Mouse (Mus musculus) midbrain, postnatal 0 days (tissue): ENCODE results near the gene Kmt2d. TPM values are rescaled to one million over a fixed set of nuclear protein-coding genes. Genes with fewer than 3 reads are reported as not detected.

Source experiments
- ATAC-seq: fragments of 200-750 bp; cut with Nextera tagmentation; 2 replicates; pipeline ENCODE4 v1.8.0; 2017; ENCODE audit warnings: moderate number of reproducible peaks, mild to moderate bottlenecking, moderate TSS enrichment, moderate library complexity; ENCODE audit not compliant: low FRiP score
- DNase-seq: peaks from one replicate; pipeline ENCODE4 v3.0.0-alpha.2; 2015; ENCODE audit warnings: low spot score
- H3K27ac ChIP-seq: fragments of 300-500 bp; sonication (generic); 2 replicates; pipeline ENCODE4 v1.5.1; 2014; ENCODE audit warnings: low read depth, mild to moderate bottlenecking, low read length, mixed read lengths
- H3K27me3 ChIP-seq: fragments of 300-500 bp; sonication (generic); 2 replicates; pipeline ENCODE4 v1.6.1; 2014; ENCODE audit warnings: low read length, control low read depth, mixed read lengths; ENCODE audit not compliant: insufficient read depth
- H3K36me3 ChIP-seq: fragments of 300-500 bp; sonication (generic); 2 replicates; pipeline ENCODE4 v1.6.1; 2014; ENCODE audit warnings: low read length, control low read depth, mixed read lengths; ENCODE audit not compliant: insufficient read depth
- H3K4me1 ChIP-seq: fragments of 300-500 bp; sonication (generic); 2 replicates; pipeline ENCODE4 v1.6.1; 2014; ENCODE audit warnings: mild to moderate bottlenecking, control low read depth, antibody characterized with exemption, low read length, mixed read lengths; ENCODE audit not compliant: insufficient read depth
- H3K4me2 ChIP-seq: fragments of 300-500 bp; sonication (generic); 2 replicates; pipeline ENCODE4 v1.6.1; 2014; ENCODE audit warnings: low read depth, mild to moderate bottlenecking, low read length, mixed read lengths; ENCODE audit not compliant: poor library complexity, severe bottlenecking
- H3K4me3 ChIP-seq: fragments of 300-500 bp; sonication (generic); 2 replicates; pipeline ENCODE4 v1.5.1; 2014; ENCODE audit warnings: low read depth, mild to moderate bottlenecking, low read length, moderate library complexity
- H3K9ac ChIP-seq: fragments of 300-500 bp; sonication (generic); replicated peaks from 2 replicates; pipeline ENCODE4 v1.6.1; 2014; ENCODE audit warnings: mild to moderate bottlenecking, low read length, moderate library complexity, mixed read lengths; ENCODE audit not compliant: poor library complexity, severe bottlenecking
- H3K9me3 ChIP-seq: fragments of 300-500 bp; sonication (generic); 2 replicates; pipeline ENCODE4 v1.6.1; 2016; ENCODE audit warnings: low read length, control low read depth
- CTCF ChIP-seq: IDR thresholded peaks from 2 replicates; pipeline ENCODE4 v1.5.1; 2016; ENCODE audit warnings: antibody characterized with exemption, mild to moderate bottlenecking
- WGBS: fragments of 180-500 bp; shearing (Covaris S2); extraction: QIAGEN DNeasy Blood & Tissue Kit; methylation state at CpG from one replicate; pipeline ENCODE4 v1.1.7; 2014; 5-methylcytosine and 5-hydroxymethylcytosine counted together
- polyA plus RNA-seq: library from polyadenylated mRNA; unstranded; fragments of >200 nt; fragmentation: Nextera tagmentation; extraction: Ambion mirVana; gene quantifications from 2 replicates; pipeline ENCODE4 v1.2.1, GENCODE M21; 2015
- total RNA-seq: library from RNA; depleted of rRNA; stranded (reverse); fragments of >200 nt; gene quantifications from 2 replicates; pipeline ENCODE4 v1.2.3, GENCODE M21; 2014

Gene Kmt2d
- total and polyA plus RNA-seq, 2 experiments from 2014 or later: 7.7 to 32.5 TPM

DNA sequence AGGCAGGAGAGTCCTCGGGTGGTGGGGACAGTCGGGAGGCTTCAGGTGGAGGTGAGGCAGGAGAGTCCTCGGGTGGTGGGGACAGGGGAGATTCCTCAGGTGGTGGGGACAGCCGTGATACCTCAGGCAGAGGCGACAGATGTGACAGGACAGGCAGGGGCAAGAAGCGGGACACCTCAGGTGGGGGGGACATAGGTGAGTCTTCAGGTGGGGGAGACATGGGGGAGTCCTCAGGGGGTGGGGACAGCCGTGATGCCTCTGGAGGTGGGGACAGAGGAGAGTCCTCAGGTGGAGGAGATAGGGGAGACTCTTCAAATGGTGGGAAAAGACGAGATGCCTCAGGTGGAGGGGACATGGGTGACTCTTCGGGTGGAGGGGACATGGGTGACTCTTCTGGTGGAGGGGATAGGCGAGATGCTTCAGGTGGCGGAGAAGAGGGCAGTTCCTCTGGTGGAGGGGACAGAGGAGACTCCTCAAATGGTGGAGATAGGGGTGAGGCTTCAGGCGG, 7.5 kb downstream of the Kmt2d start:
- Histone ChIP-seq H3K36me3 (peaks cover 74% of the 10 kb centered on the region), H3K4me1 (peaks cover 14% of the 10 kb centered on the region), H3K9me3 (no peaks in the 10 kb centered on the region), H3K4me2 (no peak overlapping the region), H3K27me3 (no peaks in the 10 kb centered on the region), H3K27ac (no peak overlapping the region), H3K4me3 (no peak overlapping the region), H3K9ac (no peak overlapping the region)
- DNase-seq: no peak
- no peak for TF ChIP-seq CTCF
- WGBS: 94% methylated on average over 12 of the region's 12 CpGs
- no peak for ATAC-seq

DNA sequence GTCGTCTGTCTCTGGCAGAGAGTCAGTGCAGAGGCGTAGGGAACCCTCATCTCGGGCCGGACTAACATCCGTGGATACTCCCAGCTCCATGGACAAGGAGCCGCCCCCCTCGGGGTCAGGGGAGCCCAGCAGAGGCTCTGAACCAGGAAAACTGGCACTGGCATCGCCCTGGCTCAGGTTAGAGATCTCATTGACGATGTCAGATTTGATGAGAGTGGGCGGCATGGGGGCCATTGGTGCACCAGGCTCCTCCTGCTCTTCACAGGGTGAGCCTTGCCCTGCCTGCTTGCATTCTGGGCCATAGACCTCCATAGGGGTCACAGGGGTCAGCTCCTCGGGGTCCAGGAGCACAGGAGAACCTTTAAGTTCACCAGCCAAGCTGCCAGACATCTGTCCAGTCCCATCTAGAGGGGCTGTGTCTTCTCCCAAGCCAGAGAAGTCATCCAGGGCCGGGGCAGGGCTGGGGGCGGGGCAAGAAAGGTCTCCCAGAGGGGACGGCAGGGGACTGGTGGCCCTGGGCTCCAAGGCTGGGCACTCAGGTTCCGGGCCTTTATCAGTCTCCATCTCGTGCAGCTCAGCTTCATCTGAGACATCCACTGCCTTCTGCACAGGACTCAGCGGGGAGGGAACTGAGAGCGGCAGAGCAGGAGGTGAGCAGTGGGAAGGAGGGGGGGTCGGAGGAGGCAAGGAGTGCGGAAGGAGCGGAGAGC, 9.1 kb downstream of the Kmt2d start:
- no peak overlapping the region for H3K9ac ChIP-seq
- H3K4me3 ChIP-seq: no peak overlapping the region
- no peak for TF ChIP-seq CTCF
- H3K36me3 ChIP-seq: peaks cover 87% of the 10 kb centered on the region
- ATAC-seq (no peak), DNase-seq (no peak)
- H3K4me1 ChIP-seq: no peaks in the 10 kb centered on the region
- no peaks in the 10 kb centered on the region for H3K27me3 ChIP-seq
- no peak overlapping the region for H3K27ac ChIP-seq
- no peak overlapping the region for H3K4me2 ChIP-seq
- 88% methylated on average over 21 of the region's 21 CpGs for WGBS
- H3K9me3 ChIP-seq: no peaks in the 10 kb centered on the region

DNA sequence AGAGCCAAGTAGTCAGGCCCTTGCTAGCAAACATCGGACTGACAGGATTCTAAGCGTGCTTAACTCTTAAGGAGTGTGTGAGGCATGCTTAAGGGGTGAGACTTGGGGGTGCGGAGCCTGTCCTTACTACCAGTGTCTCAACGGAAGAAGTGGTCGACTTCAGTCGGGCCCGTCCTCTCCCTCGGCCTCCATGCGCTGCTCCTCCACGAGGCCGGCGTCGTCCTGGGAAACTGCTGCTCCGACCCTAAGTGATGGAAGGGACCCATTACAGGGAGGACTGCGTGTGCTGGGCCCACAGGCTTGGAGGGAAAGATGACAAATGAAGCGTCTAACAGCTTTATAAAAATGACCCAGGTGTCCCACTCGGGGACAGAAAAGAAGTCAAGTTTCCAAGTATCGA, 10.1 kb downstream of the Kmt2d start:
- DNase-seq (no peak), ATAC-seq (no peak)
- Histone ChIP-seq H3K36me3 (peaks cover 89% of the 10 kb centered on the region), H3K9me3 (no peaks in the 10 kb centered on the region), H3K4me1 (no peaks in the 10 kb centered on the region), H3K27ac (no peak overlapping the region), H3K4me2 (no peak overlapping the region), H3K27me3 (no peaks in the 10 kb centered on the region), H3K9ac (no peak overlapping the region), H3K4me3 (no peak overlapping the region)
- no peak for TF ChIP-seq CTCF
- 95% methylated on average over 18 of the region's 18 CpGs for WGBS

- ATAC-seq (no peak), DNase-seq (no peak)
- Histone ChIP-seq H3K4me2 (no peak overlapping the region), H3K27ac (no peak overlapping the region), H3K9ac (no peak overlapping the region), H3K9me3 (no peaks in the 10 kb centered on the region), H3K4me3 (no peak overlapping the region), H3K27me3 (no peaks in the 10 kb centered on the region), H3K4me1 (no peaks in the 10 kb centered on the region), H3K36me3 (peaks cover 89% of the 10 kb centered on the region)
- WGBS: 85% methylated on average over 9 of the region's 9 CpGs
- TF ChIP-seq CTCF: no peak
These were observed 11.5 kb downstream of the Kmt2d start for GRCm38 (mm10) chr15:98859319-98860043.

DNA sequence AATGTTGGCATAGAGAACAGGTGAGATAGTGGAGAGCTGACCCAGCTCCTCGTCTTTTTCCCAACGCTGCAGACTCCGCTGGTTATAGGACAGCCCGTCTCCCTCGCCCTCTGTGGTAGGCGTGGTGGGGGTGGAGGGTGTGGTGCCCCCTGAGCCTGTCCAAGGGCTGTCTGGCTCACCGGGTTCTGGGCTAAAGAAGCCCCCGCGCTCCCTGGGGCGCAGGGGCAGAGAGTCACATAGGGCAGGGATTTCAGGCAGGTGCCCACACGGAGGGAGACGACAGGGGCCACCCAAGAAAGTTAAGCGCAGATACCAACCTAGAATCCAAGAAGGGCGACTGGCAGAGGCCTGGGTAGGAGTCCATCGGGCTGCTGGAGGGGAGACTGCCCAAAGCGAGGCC, 16.8 kb downstream of the Kmt2d start:
- Histone ChIP-seq H3K9me3 (no peaks in the 10 kb centered on the region), H3K4me1 (no peaks in the 10 kb centered on the region), H3K4me2 (no peak overlapping the region), H3K36me3 (peaks cover 89% of the 10 kb centered on the region), H3K27ac (no peak overlapping the region), H3K9ac (no peak overlapping the region), H3K4me3 (no peak overlapping the region), H3K27me3 (no peaks in the 10 kb centered on the region)
- TF ChIP-seq CTCF: no peak
- no peak for DNase-seq
- no peak for ATAC-seq
- WGBS: 93% methylated on average over 16 of the region's 16 CpGs
